Mouse (Mus musculus) forebrain, embryonic 14.5 days (tissue): ENCODE data around the gene Cpxm1. TPM values are rescaled to one million over a fixed set of nuclear protein-coding genes. Genes with fewer than 3 reads are reported as not detected.
A peak's percentile ranks its signal among the peaks of the same experiment; 100 is the strongest.

Experiments used
- ATAC-seq: fragments of 200-750 bp; cut with Nextera tagmentation; 2 replicates; pipeline ENCODE4 v1.8.0; 2017; ENCODE audit warnings: mild to moderate bottlenecking, moderate library complexity
- DNase-seq: peaks from one replicate; pipeline ENCODE4 v3.0.0-alpha.2; 2015; ENCODE audit warnings: low spot score
- H3K27ac ChIP-seq: fragments of 300-500 bp; sonication (generic); 2 replicates; pipeline ENCODE4 v1.5.1; 2014; ENCODE audit warnings: low read depth, mild to moderate bottlenecking, control low read depth, low read length, moderate library complexity
- H3K27me3 ChIP-seq: fragments of 300-500 bp; sonication (generic); replicated peaks from 2 replicates; pipeline ENCODE4 v1.6.1; 2014; ENCODE audit warnings: low read length, control low read depth, mixed read lengths; ENCODE audit not compliant: control insufficient read depth, insufficient read depth
- H3K36me3 ChIP-seq: fragments of 300-500 bp; sonication (generic); 2 replicates; pipeline ENCODE4 v1.6.1; 2014; ENCODE audit warnings: low read length, control low read depth; ENCODE audit not compliant: control insufficient read depth, insufficient read depth
- H3K4me1 ChIP-seq: fragments of 300-500 bp; sonication (generic); 2 replicates; pipeline ENCODE4 v1.6.1; 2014; ENCODE audit warnings: antibody characterized with exemption, low read length, control low read depth; ENCODE audit not compliant: control insufficient read depth, insufficient read depth
- H3K4me2 ChIP-seq: fragments of 300-500 bp; sonication (generic); 2 replicates; pipeline ENCODE4 v1.6.1; 2014; ENCODE audit warnings: mild to moderate bottlenecking, control low read depth, low read length
- H3K4me3 ChIP-seq: fragments of 300-500 bp; sonication (generic); 2 replicates; pipeline ENCODE4 v1.5.1; 2014; ENCODE audit warnings: low read depth, low read length, control low read depth
- H3K9ac ChIP-seq: fragments of 300-500 bp; sonication (generic); 2 replicates; pipeline ENCODE4 v1.6.1; 2014; ENCODE audit warnings: mild to moderate bottlenecking, low read length, control low read depth, moderate library complexity
- H3K9me3 ChIP-seq: fragments of 300-500 bp; sonication (generic); replicated peaks from 2 replicates; pipeline ENCODE4 v1.6.1; 2016; ENCODE audit warnings: low read length, control low read depth, mixed read lengths; ENCODE audit not compliant: control insufficient read depth
- WGBS: fragments of 180-500 bp; shearing (Covaris S2); extraction: QIAGEN DNeasy Blood & Tissue Kit; methylation state at CpG from one replicate; pipeline ENCODE4 v1.1.7; 2014; 5-methylcytosine and 5-hydroxymethylcytosine counted together
- polyA plus RNA-seq: library from polyadenylated mRNA; unstranded; fragments of >200 nt; fragmentation: Nextera tagmentation; extraction: Ambion mirVana; gene quantifications from 2 replicates; pipeline ENCODE4 v1.2.1, GENCODE M21; 2014

The Cpxm1 gene
- polyA plus RNA-seq, 1 experiment from 2014 or later, result 10.1 TPM

GRCm38 (mm10) chr2:130425112-130425511 lies 27.7 kb upstream of the Cpxm1 start:
- H3K9me3 ChIP-seq, result no peaks in the 10 kb centered on the region
- DNase-seq, result peak; percentile 47
- peak overlapping the region; percentile 86 for H3K9ac ChIP-seq
- peak overlapping the region; percentile 76 for H3K4me3 ChIP-seq
- H3K27ac ChIP-seq, result 0 out of 2 replicates have a peak overlapping the region, but pooled peaks have one; percentile 89
- no peaks in the 10 kb centered on the region for H3K27me3 ChIP-seq
- H3K4me2 ChIP-seq, result peak overlapping the region; percentile 90
- 35% methylated on average over 5 of the region's 5 CpGs for WGBS
- peaks cover 10% of the 10 kb centered on the region for H3K4me1 ChIP-seq
- no peak for ATAC-seq
- no peaks in the 10 kb centered on the region for H3K36me3 ChIP-seq

GRCm38 (mm10) chr2:130424126-130424853 lies 26.9 kb upstream of the Cpxm1 start, which contains the start of the genes Vps16 and Pced1a:
Vps16 (plus strand) TSS chr2:130424339.
Pced1a (minus strand) TSS chr2:130424701.
- ATAC-seq (peak; percentile 97), DNase-seq (peak; percentile 97)
- H3K27ac ChIP-seq, result peak within 1 kb of the TSS; percentile 89
- 0 out of 2 replicates have a peak, but pooled peaks cover 3% of the 10 kb centered on the region for H3K36me3 ChIP-seq
- no peaks in the 10 kb centered on the region for H3K27me3 ChIP-seq
- H3K9me3 ChIP-seq, result no peaks in the 10 kb centered on the region
- peak within 1 kb of the TSS; percentile 86 for H3K9ac ChIP-seq
- peak within 1 kb of the TSS; percentile 76 for H3K4me3 ChIP-seq
- peak within 1 kb of the TSS; percentile 90 for H3K4me2 ChIP-seq
- H3K4me1 ChIP-seq, result peaks cover 10% of the 10 kb centered on the region
- WGBS, result under 1% methylated on average over 58 of the region's 58 CpGs

- DNase-seq (peak; percentile 84), ATAC-seq (peak; percentile 76)
- no peaks in the 10 kb centered on the region for H3K9me3 ChIP-seq
- H3K27me3 ChIP-seq, result no peaks in the 10 kb centered on the region
- 19% methylated on average over 49 of the region's 49 CpGs for WGBS
- H3K4me3 ChIP-seq, result peak overlapping the region; percentile 76
- H3K4me1 ChIP-seq, result peaks cover 10% of the 10 kb centered on the region
- peaks cover 6% of the 10 kb centered on the region; the same call in 1 of the 2 replicates for H3K36me3 ChIP-seq
- peak overlapping the region; percentile 86 for H3K9ac ChIP-seq
- H3K27ac ChIP-seq, result peak overlapping the region; percentile 89
- peak overlapping the region; percentile 90 for H3K4me2 ChIP-seq
These were observed 26.2 kb upstream of the Cpxm1 start for GRCm38 (mm10) chr2:130423397-130424125.

GRCm38 (mm10) chr2:130421781-130422620 lies 24.6 kb upstream of the Cpxm1 start:
- no peak for DNase-seq

GRCm38 (mm10) chr2:130414094-130414856 lies 16.9 kb upstream of the Cpxm1 start:
- no peak overlapping the region for H3K4me2 ChIP-seq
- H3K9ac ChIP-seq, result no peak overlapping the region
- H3K9me3 ChIP-seq, result no peaks in the 10 kb centered on the region
- H3K36me3 ChIP-seq, result peaks cover 4% of the 10 kb centered on the region; the same call in 1 of the 2 replicates
- ATAC-seq (no peak), DNase-seq (peak; percentile 4)
- WGBS, result 81% methylated on average over 6 of the region's 6 CpGs
- H3K4me1 ChIP-seq, result no peaks in the 10 kb centered on the region
- H3K4me3 ChIP-seq, result no peak overlapping the region
- no peaks in the 10 kb centered on the region for H3K27me3 ChIP-seq
- H3K27ac ChIP-seq, result no peak overlapping the region

More at GRCm38 (mm10) chr2:130421781-130422620, 24.6 kb upstream of the Cpxm1 start:
- Histone ChIP-seq H3K9ac (no peak overlapping the region), H3K9me3 (no peaks in the 10 kb centered on the region), H3K36me3 (peaks cover 6% of the 10 kb centered on the region; the same call in 1 of the 2 replicates), H3K27me3 (no peaks in the 10 kb centered on the region), H3K4me1 (peaks cover 10% of the 10 kb centered on the region), H3K27ac (no peak overlapping the region), H3K4me2 (no peak overlapping the region), H3K4me3 (no peak overlapping the region)
- ATAC-seq, result no peak
- 96% methylated on average over 26 of the region's 26 CpGs for WGBS

- no peaks in the 10 kb centered on the region for H3K9me3 ChIP-seq
- DNase-seq (no peak), ATAC-seq (no peak)
- 84% methylated on average over 3 of the region's 3 CpGs for WGBS
- H3K27ac ChIP-seq, result no peak overlapping the region
- H3K4me1 ChIP-seq, result 0 out of 2 replicates have a peak, but pooled peaks cover 4% of the 10 kb centered on the region
- no peak overlapping the region for H3K9ac ChIP-seq
- H3K4me2 ChIP-seq, result no peak overlapping the region
- H3K36me3 ChIP-seq, result no peaks in the 10 kb centered on the region
- H3K27me3 ChIP-seq, result no peaks in the 10 kb centered on the region
- no peak overlapping the region for H3K4me3 ChIP-seq
These were observed 15.4 kb upstream of the Cpxm1 start for GRCm38 (mm10) chr2:130412775-130413174.

GRCm38 (mm10) chr2:130411558-130412495 lies 14.5 kb upstream of the Cpxm1 start:
- Histone ChIP-seq H3K27me3 (no peaks in the 10 kb centered on the region), H3K4me1 (0 out of 2 replicates have a peak, but pooled peaks cover 4% of the 10 kb centered on the region), H3K4me2 (no peak overlapping the region), H3K9ac (no peak overlapping the region), H3K9me3 (no peaks in the 10 kb centered on the region), H3K4me3 (no peak overlapping the region), H3K27ac (no peak overlapping the region), H3K36me3 (no peaks in the 10 kb centered on the region)
- DNase-seq, result peak; percentile 88
- WGBS, result 36% methylated on average over 16 of the region's 16 CpGs
- ATAC-seq, result peak; percentile 83
